Mouse (Mus musculus) MEL (cell line): ENCODE results near the gene Acp2.

ENCODE experiments used
- CHD1 ChIP-seq: IDR thresholded peaks from 2 replicates; pipeline ENCODE4 v1.6.1; 2012; ENCODE audit warnings: low read depth, mild to moderate bottlenecking, inconsistent platforms, low read length, improper control_type of control experiment
- CTCF ChIP-seq, 3 experiments: IDR thresholded peaks in 2 of 3; conservative IDR thresholded peaks in 1 of 3; 2 replicates each; pipeline ENCODE4 v1.5.1; 2011 to 2012; ENCODE audit warnings: low read length in 3 of 3, low read depth in 2 of 3, mild to moderate bottlenecking in 2 of 3, improper control_type of control experiment in 1 of 3, inconsistent platforms in 1 of 3, mixed read lengths in 1 of 3, moderate library complexity in 1 of 3; ENCODE audit not compliant: control insufficient read depth in 1 of 3, insufficient read depth in 1 of 3, poor library complexity in 1 of 3, severe bottlenecking in 1 of 3
- EP300 ChIP-seq, 2 experiments: IDR thresholded peaks; 2 replicates each; pipeline ENCODE4 v1.6.1; 2011; ENCODE audit warnings: improper control_type of control experiment in 2 of 2, low read length in 2 of 2, low read depth in 1 of 2, mild to moderate bottlenecking in 1 of 2

DNA sequence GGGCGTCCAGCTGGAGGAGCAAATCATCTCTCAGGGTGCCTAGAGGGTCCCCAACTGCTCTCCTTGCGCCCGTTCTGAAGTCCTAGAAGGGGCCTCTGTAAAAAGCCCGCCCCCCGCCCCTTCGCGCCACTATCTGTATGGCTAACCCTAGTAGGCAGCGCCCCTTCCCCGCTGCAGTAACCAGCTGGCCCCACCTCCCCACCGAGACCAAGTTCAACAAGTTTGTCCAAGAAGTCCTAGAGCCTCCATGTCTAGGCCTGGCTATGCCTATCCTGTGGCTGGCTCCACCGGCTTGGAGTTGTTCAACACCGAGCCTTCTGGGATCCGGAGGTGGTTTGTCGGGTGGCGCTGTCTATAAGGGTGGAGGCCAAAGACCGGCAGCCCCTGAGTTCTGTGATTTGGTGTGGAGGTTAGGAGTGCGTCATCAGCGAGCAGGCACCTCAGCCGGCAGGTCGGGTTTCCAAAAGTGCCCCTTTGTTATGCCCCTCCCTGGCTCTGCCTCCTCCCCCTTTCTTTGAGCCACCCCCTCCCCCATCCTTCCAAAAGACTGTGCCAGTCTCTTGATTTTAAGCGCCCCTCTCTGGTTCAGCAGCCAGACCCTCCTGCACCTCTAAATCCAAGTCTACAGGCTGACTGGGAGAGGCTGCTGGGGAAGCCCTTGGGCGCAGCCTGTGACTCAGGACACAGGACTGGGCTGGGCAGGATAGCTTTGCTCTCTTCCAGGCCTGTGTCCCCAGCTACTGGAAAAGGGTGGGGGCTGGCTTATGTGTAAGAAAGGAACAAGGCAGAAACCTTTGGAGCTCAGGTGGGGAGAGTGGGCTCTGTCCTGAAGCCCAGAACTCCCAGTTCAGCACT, 54.7 kb downstream of the Acp2 start:
- no peak for TF ChIP-seq EP300 (IDR thresholded peaks at IDR 0.05; ENCODE audit: low read depth in 1 of 2, low read length in 2 of 2)
- TF ChIP-seq CTCF (IDR thresholded peaks at IDR 0.05 in 2 of 3, conservative IDR thresholded peaks at IDR 0.05 in 1 of 3; ENCODE audit: control insufficient read depth in 1 of 3, insufficient read depth in 1 of 3, low read depth in 2 of 3, low read length in 3 of 3, poor library complexity in 1 of 3, severe bottlenecking in 1 of 3) = no peak
- TF ChIP-seq CHD1 = no peak
